Comparison of ENCODE assay signal across 26 mouse cellular contexts in genomic region chr9:114086422-114086821, GRCm38 (mm10). TPM values are rescaled to one million over a fixed set of nuclear protein-coding genes. Genes with fewer than 3 reads are reported as not detected.
"Had no signal": no experiment of that assay in that cellular context is flagged by ENCODE, and none has a peak within 500 bp of the region (broad histone marks: within the 10 kb centered on the region; RNA-seq: fewer than 3 reads in every experiment).

No protein-coding gene starts in this region.

- H3K27ac ChIP-seq: heart, adult 2 months; heart, embryonic 13.5 days; heart, embryonic 15.5 days; hindbrain, embryonic 13.5 days; hindbrain, embryonic 15.5 days; hindbrain, postnatal 0 days; intestine, embryonic 15.5 days; kidney, embryonic 15.5 days; kidney, postnatal 0 days; limb, embryonic 13.5 days; limb, embryonic 15.5 days; liver, embryonic 12.5 days; liver, embryonic 14.5 days had no signal

- H3K9me3 ChIP-seq: heart, embryonic 13.5 days; heart, embryonic 15.5 days; hindbrain, embryonic 13.5 days; hindbrain, embryonic 15.5 days; intestine, embryonic 15.5 days; kidney, embryonic 15.5 days; limb, embryonic 13.5 days; limb, embryonic 15.5 days; liver, embryonic 12.5 days had no signal

- H3K4me1 ChIP-seq: heart, embryonic 13.5 days; heart, embryonic 15.5 days; hindbrain, embryonic 13.5 days; hindbrain, embryonic 15.5 days; intestine, embryonic 15.5 days; kidney, embryonic 15.5 days; liver, embryonic 12.5 days had no signal

- H3K9ac ChIP-seq: heart, embryonic 13.5 days; heart, embryonic 15.5 days; hindbrain, embryonic 13.5 days; hindbrain, embryonic 15.5 days; intestine, embryonic 15.5 days; kidney, embryonic 15.5 days; limb, embryonic 13.5 days; limb, embryonic 15.5 days; liver, embryonic 12.5 days; liver, embryonic 14.5 days had no signal

- ATAC-seq: hindbrain, postnatal 0 days; intestine, embryonic 15.5 days; intestine, postnatal 0 days; liver, embryonic 12.5 days had no signal

- DNase-seq: gastrocnemius, postnatal 36 days; heart, adult 2 months; heart, postnatal 14 days; heart, postnatal 36 days; kidney, adult 18-20 months; kidney, adult 8-10 months; kidney, postnatal 14 days; kidney, postnatal 36 days; layer of hippocampus, adult 9-11 months; layer of hippocampus, postnatal 36 days; left cerebral cortex, postnatal 4 days had no signal

- H3K4me2 ChIP-seq: heart, embryonic 11.5 days; heart, embryonic 13.5 days; heart, embryonic 15.5 days; hindbrain, embryonic 13.5 days; hindbrain, embryonic 15.5 days; intestine, embryonic 15.5 days; kidney, embryonic 15.5 days; limb, embryonic 13.5 days; limb, embryonic 15.5 days; liver, embryonic 12.5 days had no signal

- H3K36me3 ChIP-seq: heart, embryonic 13.5 days; heart, embryonic 15.5 days; hindbrain, embryonic 13.5 days; hindbrain, embryonic 15.5 days; intestine, embryonic 15.5 days; kidney, embryonic 15.5 days; limb, embryonic 13.5 days; limb, embryonic 15.5 days; liver, embryonic 12.5 days had no signal

- H3K27me3 ChIP-seq: heart, embryonic 13.5 days; heart, embryonic 15.5 days; hindbrain, embryonic 13.5 days; hindbrain, embryonic 15.5 days; intestine, embryonic 15.5 days; limb, embryonic 15.5 days; liver, embryonic 12.5 days had no signal

- H3K4me3 ChIP-seq: heart, adult 2 months; heart, embryonic 13.5 days; heart, embryonic 15.5 days; hindbrain, embryonic 13.5 days; hindbrain, embryonic 15.5 days; intestine, embryonic 15.5 days; kidney, embryonic 15.5 days; limb, embryonic 13.5 days; limb, embryonic 15.5 days; liver, embryonic 12.5 days had no signal

RNA-seq across cellular contexts. Expression of gene Susd5, which starts 29.5 kb away (rescaled TPM):
- polyA plus RNA-seq: liver, adult 2 months; liver, embryonic 12.5 days had no signal
